Mouse (Mus musculus) heart, adult 2 months (tissue): ENCODE data around the gene Foxp1.

Source experiments
- CTCF ChIP-seq: fragments of 200-600 bp; IDR thresholded peaks from 2 replicates; pipeline ENCODE4 v1.8.1; 2022; ENCODE audit warnings: antibody characterized with exemption, mild to moderate bottlenecking, moderate library complexity
- POLR2A ChIP-seq: fragments of 200-500 bp; IDR thresholded peaks from 2 replicates; pipeline ENCODE4 v1.6.1; 2011; ENCODE audit warnings: mild to moderate bottlenecking, low read depth, low read length, control low read depth; ENCODE audit not compliant: insufficient read depth

DNA sequence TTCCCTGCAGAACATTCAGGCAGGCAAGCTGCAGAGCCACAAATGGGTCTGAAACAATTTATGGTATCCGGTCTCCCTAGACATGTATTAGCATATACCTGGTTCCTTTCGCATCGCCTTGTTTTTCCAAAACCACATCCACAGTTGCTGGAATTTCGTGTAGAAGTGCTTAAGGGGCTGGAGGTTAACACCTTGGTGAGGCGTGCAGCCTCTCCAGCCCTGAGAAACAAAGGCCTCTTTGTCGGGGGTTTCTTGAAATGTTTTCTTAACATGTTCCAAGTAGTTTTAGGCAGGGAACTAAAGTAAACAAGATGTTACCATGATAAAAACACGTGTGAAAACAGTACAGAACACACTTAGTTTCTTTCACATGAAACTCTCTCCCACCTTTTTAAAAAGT, 550.1 kb downstream of the Foxp1 start:
- TF ChIP-seq CTCF: no peak
- no peak for TF ChIP-seq POLR2A
